Mouse (Mus musculus): ENCODE results near the gene Gpr75. TPM values are rescaled to one million over a fixed set of nuclear protein-coding genes. Genes with fewer than 3 reads are reported as not detected.

Gpr75 gene
- polyA plus RNA-seq (2015; fragmentation: Nextera tagmentation; extraction: Ambion mirVana) = 0.04 TPM in 1 of 2 replicates, not detected in the other

DNA sequence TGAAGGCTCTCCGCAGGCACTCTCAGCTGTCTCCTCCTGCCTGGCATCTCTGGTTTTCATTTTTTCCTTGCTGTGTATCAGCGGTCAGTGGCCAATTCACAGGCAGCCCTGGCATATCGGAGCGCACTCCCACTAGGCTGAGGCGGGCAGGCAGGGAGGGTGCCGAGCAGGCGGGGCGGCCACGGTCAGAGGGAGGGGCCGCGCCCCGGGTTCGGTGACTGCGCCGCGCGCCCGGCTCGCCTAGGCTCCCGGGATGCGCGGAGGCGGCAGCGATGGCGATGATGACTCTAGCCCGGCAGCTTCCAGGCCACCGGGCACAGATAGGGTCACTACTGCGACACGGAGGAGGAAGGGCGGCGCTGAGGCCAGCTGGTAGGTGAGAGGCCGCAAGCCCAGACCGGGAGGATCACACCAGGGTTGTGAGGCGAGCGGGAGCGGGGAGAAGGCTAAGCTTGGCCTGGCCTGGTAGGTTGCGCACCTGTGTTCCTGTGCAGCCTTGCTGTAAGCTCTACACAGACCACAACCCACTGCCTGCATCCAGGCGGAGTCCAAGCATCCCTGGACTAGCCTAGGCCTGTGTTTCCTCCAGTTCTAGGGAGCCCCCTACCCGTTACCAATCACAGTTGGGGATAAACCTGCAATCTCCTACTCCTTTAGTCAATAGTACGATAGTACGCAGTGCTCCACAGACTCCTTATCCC, at the start of gene Gpr75, which contains the start of gene Asb3:
Gene Gpr75 (plus strand): TSS at position 188 of the 701 bp plus-strand sequence.
Gene Asb3 (plus strand): TSS at position 246 of the 701 bp plus-strand sequence.
- H3K27ac ChIP-seq (ENCODE audit: low read length) = no peak within 1 kb of the TSS
- 7% methylated on average over 41 of the region's 41 CpGs for WGBS (ENCODE audit: insufficient replicate concordance)
- H3K4me2 ChIP-seq (ENCODE audit: low read depth, low read length) = peak within 1 kb of the TSS; percentile 58
- H3K9me3 ChIP-seq (replicated peaks; ENCODE audit: control insufficient read depth, low read length) = no peaks in the 10 kb centered on the region
- no peak within 1 kb of the TSS for H3K9ac ChIP-seq (ENCODE audit: low read depth, low read length)
- H3K36me3 ChIP-seq (ENCODE audit: control insufficient read depth, insufficient read depth) = no peaks in the 10 kb centered on the region
- ATAC-seq (ENCODE audit: low read depth) = peak; percentile 81
- peaks cover 3% of the 10 kb centered on the region for H3K4me1 ChIP-seq (ENCODE audit: control insufficient read depth, low read depth, low read length)
- H3K4me3 ChIP-seq (ENCODE audit: low read depth, low read length) = peak within 1 kb of the TSS; percentile 31
- peaks cover 8% of the 10 kb centered on the region for H3K27me3 ChIP-seq (ENCODE audit: control insufficient read depth, insufficient read depth, low read depth, low read length)

DNA sequence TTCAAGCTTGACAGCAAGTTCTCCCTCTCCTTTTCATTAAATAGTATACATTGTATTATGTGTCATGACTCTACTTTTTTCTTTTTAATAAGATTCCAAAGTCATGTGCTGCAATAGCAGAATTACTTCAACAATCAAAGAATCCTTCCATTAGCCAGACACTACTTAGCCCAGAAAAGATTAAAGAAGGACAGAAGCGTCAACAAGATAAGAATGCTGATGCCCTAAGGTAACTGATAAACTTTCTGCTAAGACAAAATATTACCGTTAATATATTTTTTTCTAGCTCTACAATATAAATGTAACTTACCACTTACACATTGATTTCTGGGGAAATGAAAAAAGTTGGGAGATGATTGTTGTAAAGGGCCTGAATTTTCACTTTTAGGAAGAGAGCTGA, 46.4 kb upstream of the Gpr75 start:
- Histone ChIP-seq H3K9ac (ENCODE audit: low read depth, low read length) (no peak overlapping the region), H3K4me2 (ENCODE audit: low read depth, low read length) (no peak overlapping the region), H3K36me3 (ENCODE audit: control insufficient read depth, insufficient read depth) (peaks cover 7% of the 10 kb centered on the region), H3K4me1 (ENCODE audit: control insufficient read depth, low read depth, low read length) (no peaks in the 10 kb centered on the region), H3K27ac (ENCODE audit: low read length) (no peak overlapping the region), H3K9me3 (replicated peaks; ENCODE audit: control insufficient read depth, low read length) (no peaks in the 10 kb centered on the region), H3K27me3 (ENCODE audit: control insufficient read depth, insufficient read depth, low read depth, low read length) (no peaks in the 10 kb centered on the region), H3K4me3 (ENCODE audit: low read depth, low read length) (no peak overlapping the region)
- ATAC-seq (ENCODE audit: low read depth) = no peak
- WGBS (ENCODE audit: insufficient replicate concordance) = 47% methylated on average over 2 of the region's 2 CpGs

DNA sequence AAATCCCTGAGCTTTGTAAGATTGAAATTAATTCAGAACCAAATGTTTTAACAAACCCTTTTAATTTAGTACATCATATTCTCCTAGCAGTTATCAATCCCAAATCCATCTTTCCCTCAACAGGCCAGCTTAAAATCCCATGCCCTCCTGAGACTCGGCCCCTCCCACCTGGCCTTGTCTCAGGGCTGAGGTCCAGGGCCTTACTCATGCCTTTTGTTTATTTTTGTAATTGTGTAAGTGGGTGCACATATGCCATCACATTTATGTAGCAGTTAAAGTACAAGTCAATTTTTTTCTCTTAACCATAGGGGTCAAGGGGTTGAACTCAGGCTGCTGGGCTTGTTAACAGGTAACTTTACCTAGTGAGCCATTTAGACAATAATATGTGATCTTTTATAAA, 40.8 kb upstream of the Gpr75 start:
- peak; percentile 30; the same call in 1 of the 2 replicates for ATAC-seq (ENCODE audit: low read depth)
- Histone ChIP-seq H3K36me3 (ENCODE audit: control insufficient read depth, insufficient read depth) (peaks cover 3% of the 10 kb centered on the region), H3K4me3 (ENCODE audit: low read depth, low read length) (no peak overlapping the region), H3K9ac (ENCODE audit: low read depth, low read length) (no peak overlapping the region), H3K4me2 (ENCODE audit: low read depth, low read length) (no peak overlapping the region), H3K27ac (ENCODE audit: low read length) (no peak overlapping the region), H3K4me1 (ENCODE audit: control insufficient read depth, low read depth, low read length) (no peaks in the 10 kb centered on the region), H3K9me3 (replicated peaks; ENCODE audit: control insufficient read depth, low read length) (no peaks in the 10 kb centered on the region), H3K27me3 (ENCODE audit: control insufficient read depth, insufficient read depth, low read depth, low read length) (no peaks in the 10 kb centered on the region)
- 85% methylated on average over 1 of the region's 1 CpGs for WGBS (ENCODE audit: insufficient replicate concordance)

DNA sequence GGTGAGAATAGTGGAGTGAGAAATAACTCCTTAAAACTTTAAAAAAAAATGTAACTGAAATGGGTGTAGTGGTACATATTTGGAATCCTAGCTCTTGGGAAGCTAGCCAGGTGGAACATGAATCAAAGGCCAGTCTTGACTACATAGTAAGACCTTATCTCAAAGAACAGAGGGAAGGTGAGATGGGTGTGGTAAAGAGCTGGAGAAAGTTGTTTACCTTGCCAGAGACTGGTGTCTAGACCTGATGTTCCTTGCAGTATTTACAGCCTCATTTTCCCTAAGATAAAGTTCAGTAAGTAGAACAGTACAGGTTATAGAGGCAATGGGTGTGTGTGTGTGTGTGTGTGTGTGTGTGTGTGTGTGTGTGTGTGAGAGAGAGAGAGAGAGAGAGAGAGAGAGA, 12.7 kb upstream of the Gpr75 start:
- ATAC-seq (ENCODE audit: low read depth) = peak; percentile 41; the same call in 1 of the 2 replicates

DNA sequence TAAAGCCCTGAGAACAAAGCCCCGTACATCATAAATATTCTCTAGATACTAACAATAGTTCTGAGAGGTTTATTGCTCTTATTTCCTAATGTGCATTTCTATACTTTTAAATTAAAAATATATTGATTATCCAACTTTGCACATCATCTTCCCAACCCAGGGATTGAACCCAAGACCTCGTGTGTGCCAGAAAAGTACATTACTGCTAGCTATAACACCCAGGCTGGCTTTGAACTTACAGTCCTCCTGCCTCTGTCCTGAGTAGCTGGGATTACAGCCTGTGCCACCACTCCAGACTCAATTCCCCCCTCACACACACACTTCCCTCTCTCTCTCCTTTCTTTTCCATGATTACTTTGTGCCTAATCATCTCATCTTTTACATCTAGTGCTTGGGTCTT, 3.0 kb downstream of the Gpr75 start:
- WGBS (ENCODE audit: insufficient replicate concordance) = 68% methylated on average over 2 of the region's 2 CpGs
- no peak overlapping the region for H3K4me2 ChIP-seq (ENCODE audit: low read depth, low read length)
- no peak overlapping the region for H3K9ac ChIP-seq (ENCODE audit: low read depth, low read length)
- H3K4me1 ChIP-seq (ENCODE audit: control insufficient read depth, low read depth, low read length) = peaks cover 3% of the 10 kb centered on the region
- ATAC-seq (ENCODE audit: low read depth) = no peak
- no peaks in the 10 kb centered on the region for H3K9me3 ChIP-seq (replicated peaks; ENCODE audit: control insufficient read depth, low read length)
- no peaks in the 10 kb centered on the region for H3K36me3 ChIP-seq (ENCODE audit: control insufficient read depth, insufficient read depth)
- H3K27ac ChIP-seq (ENCODE audit: low read length) = no peak overlapping the region
- H3K27me3 ChIP-seq (ENCODE audit: control insufficient read depth, insufficient read depth, low read depth, low read length) = peaks cover 8% of the 10 kb centered on the region
- H3K4me3 ChIP-seq (ENCODE audit: low read depth, low read length) = no peak overlapping the region

More for the DNA sequence above, 12.7 kb upstream of the Gpr75 start:
- no peaks in the 10 kb centered on the region for H3K9me3 ChIP-seq (replicated peaks; ENCODE audit: control insufficient read depth, low read length)
- H3K27ac ChIP-seq (ENCODE audit: low read length) = no peak overlapping the region
- no peak overlapping the region for H3K4me3 ChIP-seq (ENCODE audit: low read depth, low read length)
- H3K4me1 ChIP-seq (ENCODE audit: control insufficient read depth, low read depth, low read length) = no peaks in the 10 kb centered on the region
- H3K4me2 ChIP-seq (ENCODE audit: low read depth, low read length) = no peak overlapping the region
- no peak overlapping the region for H3K9ac ChIP-seq (ENCODE audit: low read depth, low read length)
- peaks cover 11% of the 10 kb centered on the region for H3K36me3 ChIP-seq (ENCODE audit: control insufficient read depth, insufficient read depth)
- no peaks in the 10 kb centered on the region for H3K27me3 ChIP-seq (ENCODE audit: control insufficient read depth, insufficient read depth, low read depth, low read length)

DNA sequence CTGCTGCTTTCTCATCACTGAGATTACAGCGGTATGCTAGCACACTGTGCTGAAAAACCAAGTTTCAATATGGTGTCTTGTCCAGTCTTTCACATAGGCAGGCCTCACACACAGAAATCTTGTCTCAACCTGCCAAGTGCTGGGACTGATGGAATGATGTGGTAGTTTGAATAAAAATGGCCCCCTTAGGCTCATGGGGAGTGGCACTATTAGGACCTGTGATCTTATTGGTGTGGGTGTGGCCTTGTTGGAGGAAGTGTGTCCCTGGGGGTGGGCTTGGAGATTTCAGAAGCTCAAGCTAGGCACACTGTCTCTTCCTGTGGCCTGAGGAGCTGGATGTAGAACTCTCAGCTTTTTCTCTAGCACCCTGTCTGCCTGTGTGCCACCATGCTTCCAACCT, 11.0 kb downstream of the Gpr75 start:
- no peak for ATAC-seq (ENCODE audit: low read depth)
- H3K9me3 ChIP-seq (replicated peaks; ENCODE audit: control insufficient read depth, low read length) = no peaks in the 10 kb centered on the region
- 79% methylated on average over 1 of the region's 1 CpGs for WGBS (ENCODE audit: insufficient replicate concordance)
- H3K4me2 ChIP-seq (ENCODE audit: low read depth, low read length) = no peak overlapping the region
- H3K27ac ChIP-seq (ENCODE audit: low read length) = no peak overlapping the region
- H3K27me3 ChIP-seq (ENCODE audit: control insufficient read depth, insufficient read depth, low read depth, low read length) = no peaks in the 10 kb centered on the region
- no peaks in the 10 kb centered on the region for H3K36me3 ChIP-seq (ENCODE audit: control insufficient read depth, insufficient read depth)
- H3K4me3 ChIP-seq (ENCODE audit: low read depth, low read length) = no peak overlapping the region
- no peak overlapping the region for H3K9ac ChIP-seq (ENCODE audit: low read depth, low read length)
- H3K4me1 ChIP-seq (ENCODE audit: control insufficient read depth, low read depth, low read length) = no peaks in the 10 kb centered on the region

DNA sequence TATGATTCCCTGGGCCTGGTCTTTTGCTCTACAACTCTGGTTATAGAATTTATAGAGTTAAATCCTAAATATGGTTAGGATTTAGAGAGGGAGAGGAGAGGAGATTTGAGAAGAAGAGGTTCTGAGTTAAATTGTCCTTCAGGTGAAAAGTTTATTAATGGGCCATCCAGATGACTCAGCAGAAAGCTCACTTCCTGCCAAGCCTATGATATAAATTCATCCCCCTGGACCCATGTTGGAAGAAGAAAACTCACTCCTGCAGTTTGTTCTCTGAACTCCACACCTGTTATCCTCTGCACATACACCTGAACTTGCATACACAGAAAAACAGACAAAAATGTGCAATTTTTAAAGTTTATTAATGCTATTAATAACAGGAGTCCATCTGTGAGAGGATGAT, 14.2 kb downstream of the Gpr75 start:
- Histone ChIP-seq H3K4me1 (ENCODE audit: control insufficient read depth, low read depth, low read length) (no peaks in the 10 kb centered on the region), H3K27me3 (ENCODE audit: control insufficient read depth, insufficient read depth, low read depth, low read length) (no peaks in the 10 kb centered on the region), H3K9ac (ENCODE audit: low read depth, low read length) (no peak overlapping the region), H3K27ac (ENCODE audit: low read length) (no peak overlapping the region), H3K4me3 (ENCODE audit: low read depth, low read length) (no peak overlapping the region), H3K36me3 (ENCODE audit: control insufficient read depth, insufficient read depth) (no peaks in the 10 kb centered on the region), H3K9me3 (replicated peaks; ENCODE audit: control insufficient read depth, low read length) (no peaks in the 10 kb centered on the region), H3K4me2 (ENCODE audit: low read depth, low read length) (no peak overlapping the region)
- ATAC-seq (ENCODE audit: low read depth) = no peak

DNA sequence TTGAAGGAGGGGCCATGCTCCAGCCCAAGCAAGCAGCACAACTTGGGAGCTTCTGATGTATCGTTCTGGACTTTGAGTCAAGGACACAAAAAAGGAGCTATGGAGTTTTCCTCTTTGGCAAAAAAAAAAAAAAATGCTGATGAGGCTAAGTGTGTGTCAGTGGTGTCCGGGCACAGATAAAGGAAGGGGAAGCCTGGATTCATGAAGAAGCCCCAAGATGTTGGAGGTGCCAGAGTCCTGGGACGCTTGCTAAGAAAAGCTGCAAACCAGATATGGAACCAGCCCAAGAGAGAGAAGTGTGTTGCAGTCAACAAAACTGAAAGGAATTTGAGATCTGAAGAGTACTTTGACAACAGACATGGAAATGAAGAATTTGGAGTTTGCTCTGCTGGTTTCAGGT, 27.2 kb downstream of the Gpr75 start:
- Histone ChIP-seq H3K36me3 (ENCODE audit: control insufficient read depth, insufficient read depth) (no peaks in the 10 kb centered on the region), H3K4me2 (ENCODE audit: low read depth, low read length) (no peak overlapping the region), H3K27ac (ENCODE audit: low read length) (no peak overlapping the region), H3K9ac (ENCODE audit: low read depth, low read length) (no peak overlapping the region), H3K4me3 (ENCODE audit: low read depth, low read length) (no peak overlapping the region), H3K9me3 (replicated peaks; ENCODE audit: control insufficient read depth, low read length) (no peaks in the 10 kb centered on the region), H3K27me3 (ENCODE audit: control insufficient read depth, insufficient read depth, low read depth, low read length) (no peaks in the 10 kb centered on the region), H3K4me1 (ENCODE audit: control insufficient read depth, low read depth, low read length) (no peaks in the 10 kb centered on the region)
- 55% methylated on average over 3 of the region's 3 CpGs for WGBS (ENCODE audit: insufficient replicate concordance)
- ATAC-seq (ENCODE audit: low read depth) = no peak

DNA sequence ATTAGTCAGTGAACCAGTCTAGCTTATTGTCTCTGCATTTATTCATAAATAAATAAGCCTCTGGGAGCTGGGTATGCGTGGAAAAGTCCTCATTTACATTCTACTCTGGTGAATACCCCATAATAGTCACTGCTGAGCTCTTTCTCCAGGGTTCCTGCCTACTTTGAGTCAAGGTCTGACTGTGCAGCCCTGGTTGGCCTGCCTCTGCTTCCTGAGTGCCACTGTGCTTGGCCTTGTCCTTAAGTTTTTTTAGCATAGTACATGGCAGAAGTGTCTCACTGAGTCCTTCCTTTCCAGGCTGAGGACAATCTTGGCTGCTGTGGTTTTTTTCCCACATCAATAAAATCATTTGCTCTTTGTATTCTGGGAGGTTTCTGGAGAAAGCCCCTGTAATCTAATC, 35.5 kb downstream of the Gpr75 start:
- no peaks in the 10 kb centered on the region for H3K4me1 ChIP-seq (ENCODE audit: control insufficient read depth, low read depth, low read length)
- 47% methylated on average over 1 of the region's 1 CpGs for WGBS (ENCODE audit: insufficient replicate concordance)
- no peak overlapping the region for H3K9ac ChIP-seq (ENCODE audit: low read depth, low read length)
- no peaks in the 10 kb centered on the region for H3K36me3 ChIP-seq (ENCODE audit: control insufficient read depth, insufficient read depth)
- no peak overlapping the region for H3K27ac ChIP-seq (ENCODE audit: low read length)
- H3K27me3 ChIP-seq (ENCODE audit: control insufficient read depth, insufficient read depth, low read depth, low read length) = no peaks in the 10 kb centered on the region
- ATAC-seq (ENCODE audit: low read depth) = no peak
- H3K4me3 ChIP-seq (ENCODE audit: low read depth, low read length) = no peak overlapping the region
- H3K9me3 ChIP-seq (replicated peaks; ENCODE audit: control insufficient read depth, low read length) = no peaks in the 10 kb centered on the region
- H3K4me2 ChIP-seq (ENCODE audit: low read depth, low read length) = no peak overlapping the region

Measured in liver, embryonic 16.5 days (tissue).